Mouse (Mus musculus): ENCODE data around the gene Gm3285.

The Gm3285 gene

GRCm38 (mm10) chr10:77900126-77900525 lies 38.4 kb downstream of the Gm3285 start:
- DNase-seq (ENCODE audit: low read depth, low spot score) = no peak

- peak; percentile 18 for DNase-seq (ENCODE audit: low read depth, low spot score)
Measured at GRCm38 (mm10) chr10:77900903-77901818, 39.4 kb downstream of the Gm3285 start.

- DNase-seq (ENCODE audit: low read depth, low spot score) = no peak
Measured at GRCm38 (mm10) chr10:77901871-77902210, 40.1 kb downstream of the Gm3285 start.

- peak; percentile 87 for DNase-seq (ENCODE audit: low read depth, low spot score)
Measured at GRCm38 (mm10) chr10:77902211-77902893, 40.6 kb downstream of the Gm3285 start, which contains the start of gene Lrrc3. TSS of gene Lrrc3 (minus strand) at chr10:77902536.

- DNase-seq (ENCODE audit: low read depth, low spot score) = peak; percentile 94
Measured at GRCm38 (mm10) chr10:77902894-77903715, 41.3 kb downstream of the Gm3285 start.
